Mouse (Mus musculus) liver, postnatal 0 days (tissue): ENCODE data around the gene Gm20696. TPM values are rescaled to one million over a fixed set of nuclear protein-coding genes. Genes with fewer than 3 reads are reported as not detected.

Experiments
- ATAC-seq: fragments of 200-750 bp; cut with Nextera tagmentation; 2 replicates; pipeline ENCODE4 v1.8.0; 2017; ENCODE audit warnings: mild to moderate bottlenecking, moderate library complexity
- DNase-seq: peaks from one replicate; pipeline ENCODE4 v3.0.0-alpha.2; 2016
- H3K27ac ChIP-seq: fragments of 300-500 bp; sonication (generic); 2 replicates; pipeline ENCODE4 v1.5.1; 2014; ENCODE audit warnings: antibody characterized with exemption, moderate library complexity, mild to moderate bottlenecking, low read depth
- H3K27me3 ChIP-seq: fragments of 300-500 bp; sonication (generic); 2 replicates; pipeline ENCODE4 v1.6.1; 2014; ENCODE audit warnings: low read length, control low read depth, mixed read lengths; ENCODE audit not compliant: insufficient read depth
- H3K36me3 ChIP-seq: fragments of 300-500 bp; sonication (generic); replicated peaks from 2 replicates; pipeline ENCODE4 v1.6.1; 2014; ENCODE audit warnings: mild to moderate bottlenecking, control low read depth, low read length, moderate library complexity, mixed read lengths; ENCODE audit not compliant: insufficient read depth
- H3K4me1 ChIP-seq: fragments of 300-500 bp; sonication (generic); 2 replicates; pipeline ENCODE4 v1.6.1; 2014; ENCODE audit warnings: antibody characterized with exemption, mild to moderate bottlenecking, control low read depth; ENCODE audit not compliant: insufficient read depth
- H3K4me2 ChIP-seq: fragments of 300-500 bp; sonication (generic); 2 replicates; pipeline ENCODE4 v1.6.1; 2014; ENCODE audit warnings: low read depth, mild to moderate bottlenecking, low read length, moderate library complexity, mixed read lengths
- H3K4me3 ChIP-seq: fragments of 300-500 bp; sonication (generic); 2 replicates; pipeline ENCODE4 v1.5.1; 2014; ENCODE audit warnings: low read depth, low read length
- H3K9ac ChIP-seq: fragments of 300-500 bp; sonication (generic); replicated peaks from 2 replicates; pipeline ENCODE4 v1.6.1; 2014; ENCODE audit warnings: mild to moderate bottlenecking, moderate library complexity
- H3K9me3 ChIP-seq: fragments of 300-500 bp; sonication (generic); 2 replicates; pipeline ENCODE4 v1.6.1; 2016; ENCODE audit warnings: mild to moderate bottlenecking, control low read depth, low read length, mixed read lengths
- CTCF ChIP-seq: sonication (generic); IDR thresholded peaks from 2 replicates; pipeline ENCODE4 v1.5.1; 2016; ENCODE audit warnings: antibody characterized with exemption, low read depth
- EP300 ChIP-seq: IDR thresholded peaks from 2 replicates; pipeline ENCODE4 v1.6.1; 2016; ENCODE audit warnings: antibody characterized with exemption, low read depth, mild to moderate bottlenecking
- WGBS: fragments of 180-500 bp; shearing (Covaris S2); extraction: QIAGEN DNeasy Blood & Tissue Kit; methylation state at CpG from one replicate; pipeline ENCODE4 v1.1.7; 2014; ENCODE audit not compliant: insufficient replicate concordance; 5-methylcytosine and 5-hydroxymethylcytosine counted together
- polyA plus RNA-seq: library from polyadenylated mRNA; unstranded; fragments of >200 nt; fragmentation: Nextera tagmentation; extraction: Ambion mirVana; gene quantifications from 2 replicates; pipeline ENCODE4 v1.2.1, GENCODE M21; 2015

The Gm20696 gene
- polyA plus RNA-seq, 1 experiment from 2014 or later: 1.2 TPM

GRCm38 (mm10) chr6:99617415-99617814 is 49.2 kb downstream of the Gm20696 start:
- no peak for TF ChIP-seq EP300
- TF ChIP-seq CTCF: no peak
- Histone ChIP-seq H3K4me3 (no peak overlapping the region), H3K4me1 (0 out of 2 replicates have a peak, but pooled peaks cover 2% of the 10 kb centered on the region), H3K4me2 (no peak overlapping the region), H3K27me3 (no peaks in the 10 kb centered on the region), H3K9ac (no peak overlapping the region), H3K9me3 (no peaks in the 10 kb centered on the region), H3K27ac (no peak overlapping the region), H3K36me3 (no peaks in the 10 kb centered on the region)
- DNase-seq: no peak
- no peak for ATAC-seq
- 95% methylated on average over 1 of the region's 1 CpGs for WGBS

- Histone ChIP-seq H3K9ac (no peak overlapping the region), H3K4me2 (no peak overlapping the region), H3K27ac (no peak overlapping the region), H3K27me3 (no peaks in the 10 kb centered on the region), H3K4me3 (no peak overlapping the region), H3K9me3 (no peaks in the 10 kb centered on the region), H3K4me1 (peaks cover 4% of the 10 kb centered on the region; the same call in 1 of the 2 replicates), H3K36me3 (no peaks in the 10 kb centered on the region)
- TF ChIP-seq EP300: no peak
- TF ChIP-seq CTCF: no peak
- WGBS: 69% methylated on average over 10 of the region's 10 CpGs
- ATAC-seq: no peak
- no peak for DNase-seq
Observed at GRCm38 (mm10) chr6:99615272-99615751, 51.3 kb downstream of the Gm20696 start.

- no peak for ATAC-seq
- no peak for DNase-seq
- TF ChIP-seq EP300 (no peak), CTCF (no peak)
- Histone ChIP-seq H3K9me3 (no peaks in the 10 kb centered on the region), H3K4me1 (peaks cover 4% of the 10 kb centered on the region; the same call in 1 of the 2 replicates), H3K4me3 (no peak overlapping the region), H3K36me3 (no peaks in the 10 kb centered on the region), H3K4me2 (no peak overlapping the region), H3K27me3 (no peaks in the 10 kb centered on the region), H3K27ac (no peak overlapping the region), H3K9ac (no peak overlapping the region)
- WGBS: 79% methylated on average over 17 of the region's 17 CpGs
Observed at GRCm38 (mm10) chr6:99614566-99615271, 51.9 kb downstream of the Gm20696 start.

GRCm38 (mm10) chr6:99611866-99612265 is 54.7 kb downstream of the Gm20696 start:
- no peaks in the 10 kb centered on the region for H3K27me3 ChIP-seq
- H3K9me3 ChIP-seq: no peaks in the 10 kb centered on the region
- peaks cover 2% of the 10 kb centered on the region; the same call in 1 of the 2 replicates for H3K4me1 ChIP-seq
- WGBS: 37% methylated on average over 6 of the region's 6 CpGs
- no peak overlapping the region for H3K9ac ChIP-seq
- H3K4me3 ChIP-seq: no peak overlapping the region
- DNase-seq (no peak), ATAC-seq (0 out of 2 replicates have a peak, but pooled peaks have one; percentile 7)
- no peak overlapping the region for H3K4me2 ChIP-seq
- H3K27ac ChIP-seq: no peak overlapping the region
- no peaks in the 10 kb centered on the region for H3K36me3 ChIP-seq
- TF ChIP-seq EP300: no peak
- peak; percentile 30 for TF ChIP-seq CTCF

- Histone ChIP-seq H3K4me1 (peaks cover 2% of the 10 kb centered on the region; the same call in 1 of the 2 replicates), H3K4me2 (peak overlapping the region; percentile 35; the same call in 1 of the 2 replicates), H3K27me3 (no peaks in the 10 kb centered on the region), H3K9ac (no peak overlapping the region), H3K27ac (no peak overlapping the region), H3K36me3 (no peaks in the 10 kb centered on the region), H3K4me3 (no peak overlapping the region), H3K9me3 (no peaks in the 10 kb centered on the region)
- TF ChIP-seq CTCF: no peak
- no peak for TF ChIP-seq EP300
- ATAC-seq (no peak), DNase-seq (no peak)
- WGBS: 23% methylated on average over 14 of the region's 14 CpGs
Observed at GRCm38 (mm10) chr6:99610454-99611427, 55.9 kb downstream of the Gm20696 start.

GRCm38 (mm10) chr6:99606079-99606478 is 60.5 kb downstream of the Gm20696 start:
- DNase-seq (no peak), ATAC-seq (no peak)
- Histone ChIP-seq H3K4me2 (no peak overlapping the region), H3K4me1 (peaks cover 2% of the 10 kb centered on the region; the same call in 1 of the 2 replicates), H3K9me3 (no peaks in the 10 kb centered on the region), H3K36me3 (no peaks in the 10 kb centered on the region), H3K27ac (no peak overlapping the region), H3K27me3 (no peaks in the 10 kb centered on the region), H3K9ac (no peak overlapping the region), H3K4me3 (no peak overlapping the region)
- TF ChIP-seq EP300 (no peak), CTCF (no peak)
- 77% methylated on average over 7 of the region's 7 CpGs for WGBS
